Mouse (Mus musculus): ENCODE measurements around the gene Erlec1. TPM values are rescaled to one million over a fixed set of nuclear protein-coding genes. Genes with fewer than 3 reads are reported as not detected.

Erlec1 gene
- total RNA-seq, 2 experiments from 2014 or later: 19.6 to 36.9 TPM

Other genes starting within 250 kb of the Erlec1 start
- 51.9 and 60.5 TPM in 2 replicates for gene Psme4, start 182.6 kb downstream of the Erlec1 start, total RNA-seq (2015)
- gene Psme4, start 182.6 kb downstream of the Erlec1 start, total RNA-seq (2017): 52.5 and 54.8 TPM in 2 replicates
- gene Gpr75, start 69.0 kb downstream of the Erlec1 start, total RNA-seq (2015): not detected in 2 replicates
- gene Gpr75, start 69.0 kb downstream of the Erlec1 start, total RNA-seq (2017): not detected in 2 replicates
- gene Asb3, start 68.9 kb downstream of the Erlec1 start, total RNA-seq (2015): 14.5 and 16.8 TPM in 2 replicates
- gene Asb3, start 68.9 kb downstream of the Erlec1 start, total RNA-seq (2017): 11.3 and 19.1 TPM in 2 replicates
- gene Chac2, start 32.0 kb upstream of the Erlec1 start, total RNA-seq (2015): 6.4 and 8.0 TPM in 2 replicates
- 22.8 and 25.3 TPM in 2 replicates for gene Chac2, start 32.0 kb upstream of the Erlec1 start, total RNA-seq (2017)
- gene Gm17332, start 228.1 kb upstream of the Erlec1 start, total RNA-seq (2015): not detected in 2 replicates
- not detected in 2 replicates for gene Gm17332, start 228.1 kb upstream of the Erlec1 start, total RNA-seq (2017)